Mouse (Mus musculus): ENCODE measurements around the gene Sycp1.

- no peak for TF ChIP-seq CTCF (IDR thresholded peaks at IDR 0.05; ENCODE audit: insufficient read depth, low read length)
- no peak for TF ChIP-seq POLR2A (IDR thresholded peaks at IDR 0.05; ENCODE audit: borderline replicate concordance, extremely low read depth, low read depth, low read length)
Observed at GRCm38 (mm10) chr3:102955143-102955542, 19.2 kb upstream of the Sycp1 start.
